Mouse (Mus musculus) liver, postnatal 0 days (tissue): Measurements from ENCODE around the gene Shroom3.

Source experiments
- CTCF ChIP-seq: sonication (generic); IDR thresholded peaks from 2 replicates; pipeline ENCODE4 v1.5.1; 2016; ENCODE audit warnings: antibody characterized with exemption, low read depth
- EP300 ChIP-seq: IDR thresholded peaks from 2 replicates; pipeline ENCODE4 v1.6.1; 2016; ENCODE audit warnings: antibody characterized with exemption, low read depth, mild to moderate bottlenecking

GRCm38 (mm10) chr5:92893711-92894110, 210.5 kb downstream of the Shroom3 start:
- TF ChIP-seq EP300, result no peak
- TF ChIP-seq CTCF, result no peak
